Mouse (Mus musculus): Measurements from ENCODE around the gene Ssmem1. TPM values are rescaled to one million over a fixed set of nuclear protein-coding genes. Genes with fewer than 3 reads are reported as not detected.

Ssmem1 gene
- polyA plus RNA-seq, 1 experiment from 2014 or later: 0.36 TPM

DNA sequence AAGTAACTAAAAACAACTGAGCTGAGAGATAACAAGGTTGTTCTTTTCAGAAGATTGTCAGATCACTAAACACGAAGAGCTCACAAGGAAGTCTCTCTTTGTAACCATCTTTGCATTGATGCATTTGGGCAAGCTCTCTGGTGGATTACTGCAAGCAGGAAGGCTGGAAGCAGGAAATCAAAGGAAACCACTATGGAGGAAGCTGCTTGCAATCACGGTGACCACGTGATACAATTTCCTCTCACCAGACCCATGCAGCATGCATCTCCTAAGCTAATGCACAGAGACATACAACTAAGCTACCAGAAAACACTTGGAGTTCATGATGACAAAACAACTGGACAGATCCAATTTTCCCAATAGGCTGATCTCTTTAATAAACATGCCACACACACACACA lies 10.6 kb upstream of the Ssmem1 start:
- peaks cover 6% of the 10 kb centered on the region; the same call in 1 of the 2 replicates for H3K36me3 ChIP-seq (replicated peaks; ENCODE audit: control insufficient read depth, insufficient read depth, low read depth, low read length)
- no peaks in the 10 kb centered on the region for H3K9me3 ChIP-seq (replicated peaks; ENCODE audit: control insufficient read depth, low read length)
- WGBS: 73% methylated on average over 3 of the region's 3 CpGs
- no peaks in the 10 kb centered on the region for H3K27me3 ChIP-seq (ENCODE audit: control insufficient read depth, insufficient read depth, low read length)
- no peak for ATAC-seq (replicated peaks; ENCODE audit: insufficient number of reproducible peaks, low FRiP score, low TSS enrichment, low read depth)
- H3K9ac ChIP-seq (replicated peaks; ENCODE audit: low read length): no peak overlapping the region
- H3K4me1 ChIP-seq (ENCODE audit: control insufficient read depth, insufficient read depth, low read length): no peaks in the 10 kb centered on the region
- DNase-seq (ENCODE audit: low spot score): no peak
- H3K27ac ChIP-seq (replicated peaks; ENCODE audit: low read depth, low read length): no peak overlapping the region
- H3K4me2 ChIP-seq (ENCODE audit: low read depth, low read length): no peak overlapping the region
- H3K4me3 ChIP-seq (ENCODE audit: low read depth, low read length): no peak overlapping the region

DNA sequence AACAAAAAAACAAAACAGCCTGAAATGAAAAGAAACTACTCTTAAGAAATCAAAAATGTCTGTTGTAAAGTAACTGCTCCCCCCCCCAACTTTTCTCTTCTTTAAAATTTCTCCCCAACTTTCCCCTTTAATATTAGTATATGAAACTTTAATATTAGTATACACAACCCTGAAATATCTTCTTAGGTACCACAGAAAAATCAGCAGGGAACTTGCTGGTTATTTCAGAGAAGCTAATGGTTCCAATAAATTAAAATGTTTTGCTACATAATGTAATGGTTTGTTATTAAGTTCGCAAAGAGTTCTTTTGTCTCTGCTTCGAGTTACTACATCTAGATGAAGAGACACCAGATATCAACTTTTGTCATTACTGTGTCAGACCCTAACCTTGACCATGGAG lies 825 bp upstream of the Ssmem1 start:
- WGBS: 8% methylated on average over 2 of the region's 2 CpGs
- Histone ChIP-seq H3K9me3 (replicated peaks; ENCODE audit: control insufficient read depth, low read length) (no peaks in the 10 kb centered on the region), H3K36me3 (replicated peaks; ENCODE audit: control insufficient read depth, insufficient read depth, low read depth, low read length) (no peaks in the 10 kb centered on the region), H3K4me3 (ENCODE audit: low read depth, low read length) (peak overlapping the region; percentile 39), H3K27ac (replicated peaks; ENCODE audit: low read depth, low read length) (peak overlapping the region; percentile 96), H3K9ac (replicated peaks; ENCODE audit: low read length) (peak overlapping the region; percentile 87), H3K4me1 (ENCODE audit: control insufficient read depth, insufficient read depth, low read length) (no peaks in the 10 kb centered on the region), H3K4me2 (ENCODE audit: low read depth, low read length) (peak overlapping the region; percentile 40), H3K27me3 (ENCODE audit: control insufficient read depth, insufficient read depth, low read length) (no peaks in the 10 kb centered on the region)
- no peak for DNase-seq (ENCODE audit: low spot score)
- ATAC-seq (replicated peaks; ENCODE audit: insufficient number of reproducible peaks, low FRiP score, low TSS enrichment, low read depth): no peak

DNA sequence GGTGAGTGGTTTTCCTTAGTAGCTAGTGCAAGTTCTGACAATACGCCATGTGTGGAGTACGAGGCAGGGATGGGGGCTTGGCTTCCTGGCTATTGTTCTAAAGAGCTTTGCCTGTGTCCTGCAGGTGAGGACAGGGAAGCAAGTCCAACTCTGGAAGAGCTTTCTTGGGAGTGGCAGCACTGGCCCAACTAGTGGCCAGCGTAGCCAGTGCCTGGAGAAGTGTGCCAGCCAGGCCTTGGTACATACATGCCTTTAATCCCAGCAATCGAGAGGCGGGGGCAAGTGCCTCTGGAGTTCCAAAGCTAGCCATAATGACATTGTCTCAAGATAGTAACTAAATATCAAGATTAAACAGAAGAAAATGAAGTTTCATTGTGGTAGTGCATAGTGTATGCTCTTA lies 642 bp downstream of the Ssmem1 start:
- Histone ChIP-seq H3K4me1 (ENCODE audit: control insufficient read depth, insufficient read depth, low read length) (no peaks in the 10 kb centered on the region), H3K4me2 (ENCODE audit: low read depth, low read length) (no peak overlapping the region), H3K4me3 (ENCODE audit: low read depth, low read length) (no peak overlapping the region), H3K9ac (replicated peaks; ENCODE audit: low read length) (peak overlapping the region; percentile 7), H3K9me3 (replicated peaks; ENCODE audit: control insufficient read depth, low read length) (no peaks in the 10 kb centered on the region), H3K27me3 (ENCODE audit: control insufficient read depth, insufficient read depth, low read length) (no peaks in the 10 kb centered on the region), H3K27ac (replicated peaks; ENCODE audit: low read depth, low read length) (peak overlapping the region; percentile 96), H3K36me3 (replicated peaks; ENCODE audit: control insufficient read depth, insufficient read depth, low read depth, low read length) (no peaks in the 10 kb centered on the region)
- ATAC-seq (replicated peaks; ENCODE audit: insufficient number of reproducible peaks, low FRiP score, low TSS enrichment, low read depth) (no peak), DNase-seq (ENCODE audit: low spot score) (no peak)
- 67% methylated on average over 5 of the region's 5 CpGs for WGBS

DNA sequence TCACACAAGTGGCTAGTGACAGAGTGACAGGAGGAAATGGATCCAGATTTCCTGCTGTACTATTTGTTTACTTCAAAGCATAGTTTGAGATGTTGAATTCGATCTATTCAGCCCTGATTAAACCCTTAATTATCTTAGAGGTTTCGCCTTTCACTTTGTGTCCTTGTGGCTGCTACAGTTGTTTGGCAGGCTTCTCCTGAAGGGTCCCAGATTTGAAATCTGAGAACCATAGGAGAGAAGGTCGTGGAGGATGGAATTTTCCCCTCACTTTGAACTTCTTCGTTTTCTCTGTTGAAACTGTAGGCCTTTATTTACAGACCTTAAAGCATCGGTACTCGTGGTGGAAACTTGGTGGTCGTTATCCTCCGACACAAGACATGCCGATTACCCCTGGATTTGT lies 4.6 kb downstream of the Ssmem1 start:
- H3K4me3 ChIP-seq (ENCODE audit: low read depth, low read length): no peak overlapping the region
- no peak overlapping the region for H3K9ac ChIP-seq (replicated peaks; ENCODE audit: low read length)
- 6% methylated on average over 9 of the region's 9 CpGs for WGBS
- no peaks in the 10 kb centered on the region for H3K27me3 ChIP-seq (ENCODE audit: control insufficient read depth, insufficient read depth, low read length)
- H3K36me3 ChIP-seq (replicated peaks; ENCODE audit: control insufficient read depth, insufficient read depth, low read depth, low read length): no peaks in the 10 kb centered on the region
- no peak overlapping the region for H3K4me2 ChIP-seq (ENCODE audit: low read depth, low read length)
- DNase-seq (ENCODE audit: low spot score) (peak; percentile 81), ATAC-seq (replicated peaks; ENCODE audit: insufficient number of reproducible peaks, low FRiP score, low TSS enrichment, low read depth) (no peak)
- peak overlapping the region; percentile 71 for H3K27ac ChIP-seq (replicated peaks; ENCODE audit: low read depth, low read length)
- no peaks in the 10 kb centered on the region for H3K4me1 ChIP-seq (ENCODE audit: control insufficient read depth, insufficient read depth, low read length)
- no peaks in the 10 kb centered on the region for H3K9me3 ChIP-seq (replicated peaks; ENCODE audit: control insufficient read depth, low read length)

DNA sequence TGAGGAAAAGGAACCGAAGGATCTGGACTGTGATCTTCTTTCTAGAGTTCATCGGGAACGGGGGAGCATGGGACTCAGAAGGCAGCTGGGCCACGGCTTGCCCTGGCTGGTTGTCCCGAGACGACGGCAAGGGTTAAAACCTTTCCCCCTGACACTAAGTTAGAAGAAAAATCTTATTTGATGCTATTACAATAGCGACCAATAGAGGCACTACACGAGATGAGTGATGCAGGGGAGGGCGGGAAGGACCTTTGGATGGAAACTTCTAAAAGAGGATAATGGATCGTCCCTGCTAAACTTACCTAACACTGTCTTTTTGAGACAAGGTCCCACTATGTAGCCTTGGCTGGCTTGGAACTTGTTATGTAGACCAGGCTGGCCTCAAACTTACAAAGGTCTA lies 10.8 kb downstream of the Ssmem1 start:
- Histone ChIP-seq H3K27me3 (ENCODE audit: control insufficient read depth, insufficient read depth, low read length) (no peaks in the 10 kb centered on the region), H3K9me3 (replicated peaks; ENCODE audit: control insufficient read depth, low read length) (no peaks in the 10 kb centered on the region), H3K36me3 (replicated peaks; ENCODE audit: control insufficient read depth, insufficient read depth, low read depth, low read length) (no peaks in the 10 kb centered on the region), H3K4me3 (ENCODE audit: low read depth, low read length) (no peak overlapping the region), H3K9ac (replicated peaks; ENCODE audit: low read length) (no peak overlapping the region), H3K4me2 (ENCODE audit: low read depth, low read length) (no peak overlapping the region), H3K27ac (replicated peaks; ENCODE audit: low read depth, low read length) (no peak overlapping the region), H3K4me1 (ENCODE audit: control insufficient read depth, insufficient read depth, low read length) (no peaks in the 10 kb centered on the region; the same call in 1 of the 2 replicates)
- 65% methylated on average over 11 of the region's 11 CpGs for WGBS
- no peak for DNase-seq (ENCODE audit: low spot score)
- no peak for ATAC-seq (replicated peaks; ENCODE audit: insufficient number of reproducible peaks, low FRiP score, low TSS enrichment, low read depth)

DNA sequence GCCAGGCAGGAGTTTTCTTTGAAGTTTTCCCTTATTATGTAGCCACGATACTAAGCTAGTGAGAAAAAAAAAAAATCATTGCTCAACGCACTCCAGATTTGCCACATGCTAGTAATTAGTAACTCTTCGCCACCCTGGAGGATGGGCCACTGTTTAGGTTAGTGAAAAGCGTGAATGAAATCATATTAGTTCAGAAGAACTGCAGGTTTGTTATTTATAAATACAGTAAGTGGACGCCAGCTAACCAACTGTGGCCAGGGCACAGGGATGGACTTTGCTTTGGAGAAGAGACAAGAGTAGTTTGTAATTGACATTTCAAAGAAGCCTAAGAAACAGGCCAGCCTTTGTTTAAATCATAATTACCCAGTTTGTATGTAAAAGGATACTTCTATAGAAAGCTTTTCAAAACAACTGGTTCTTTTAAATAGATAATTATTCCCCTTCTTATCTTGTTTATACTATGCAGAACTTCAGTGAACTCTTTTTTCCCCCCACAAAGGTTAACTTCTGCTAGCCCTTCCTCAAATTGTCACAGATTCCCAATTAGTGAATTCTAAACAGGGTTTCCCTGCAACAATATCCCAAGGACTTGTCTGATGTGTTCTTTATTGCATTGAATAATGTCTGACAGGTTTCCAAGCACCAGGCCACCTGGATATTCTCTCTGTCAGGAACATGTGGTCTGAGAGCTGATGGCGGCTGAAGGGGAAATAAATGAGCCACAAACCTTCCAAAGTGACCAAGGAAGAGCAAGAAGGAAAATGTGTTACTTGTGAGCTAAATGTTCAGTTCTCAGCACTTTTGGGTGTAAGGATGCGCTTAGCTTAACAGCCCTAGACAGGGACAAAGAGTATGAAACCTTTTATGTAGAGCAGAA lies 16.0 kb downstream of the Ssmem1 start:
- Histone ChIP-seq H3K36me3 (replicated peaks; ENCODE audit: control insufficient read depth, insufficient read depth, low read depth, low read length) (no peaks in the 10 kb centered on the region), H3K27me3 (ENCODE audit: control insufficient read depth, insufficient read depth, low read length) (no peaks in the 10 kb centered on the region), H3K4me3 (ENCODE audit: low read depth, low read length) (no peak overlapping the region), H3K4me2 (ENCODE audit: low read depth, low read length) (no peak overlapping the region), H3K9me3 (replicated peaks; ENCODE audit: control insufficient read depth, low read length) (no peaks in the 10 kb centered on the region), H3K4me1 (ENCODE audit: control insufficient read depth, insufficient read depth, low read length) (peaks cover 7% of the 10 kb centered on the region; the same call in 1 of the 2 replicates), H3K9ac (replicated peaks; ENCODE audit: low read length) (no peak overlapping the region), H3K27ac (replicated peaks; ENCODE audit: low read depth, low read length) (peak overlapping the region; percentile 96)
- DNase-seq (ENCODE audit: low spot score) (peak; percentile 72), ATAC-seq (replicated peaks; ENCODE audit: insufficient number of reproducible peaks, low FRiP score, low TSS enrichment, low read depth) (no peak)
- 19% methylated on average over 7 of the region's 7 CpGs for WGBS

DNA sequence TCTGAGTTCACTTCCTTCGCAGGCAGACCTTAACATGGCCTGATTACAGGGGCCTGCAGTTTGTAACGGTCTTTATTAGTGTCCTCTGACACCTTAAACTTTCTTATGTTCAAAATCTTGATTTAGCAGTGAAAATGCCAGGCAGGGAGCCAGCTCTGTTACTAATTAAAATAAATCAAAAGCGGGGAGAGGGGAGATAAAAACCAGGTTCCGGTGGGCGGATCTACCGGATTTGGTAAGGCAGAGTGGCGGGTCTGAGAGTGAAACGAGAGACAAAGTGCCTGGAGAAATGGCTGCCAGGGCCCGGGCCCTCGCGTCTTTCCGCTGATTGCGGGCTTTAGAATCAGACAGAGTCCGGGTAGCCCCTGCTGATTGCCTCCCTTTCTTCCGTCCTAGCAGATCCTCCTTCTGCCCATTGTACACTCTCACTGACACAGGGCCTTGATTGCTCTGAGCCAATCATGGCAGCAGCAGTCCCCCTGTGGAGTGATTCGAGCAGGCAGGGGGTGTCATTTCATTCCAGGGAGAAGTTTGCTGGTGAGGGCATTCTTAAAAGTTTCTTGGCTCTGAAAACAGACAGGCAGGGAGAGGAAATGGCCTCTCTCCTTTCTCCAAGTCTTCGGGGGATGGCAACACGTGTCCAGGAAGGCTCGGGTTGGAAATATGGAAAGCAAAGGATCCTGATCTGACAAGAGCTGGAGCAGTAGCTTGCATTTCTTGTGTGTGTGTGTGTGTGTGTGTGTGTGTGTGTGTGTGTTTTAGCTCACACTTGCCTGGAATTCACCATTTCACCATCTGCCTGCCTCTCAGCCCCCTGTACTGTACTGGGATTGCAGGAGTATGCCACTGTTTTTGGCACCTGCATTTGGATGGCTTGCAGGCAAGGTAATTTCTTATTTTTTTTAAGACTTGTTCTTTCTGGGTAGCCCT lies 17.2 kb downstream of the Ssmem1 start:
- Histone ChIP-seq H3K9me3 (replicated peaks; ENCODE audit: control insufficient read depth, low read length) (no peaks in the 10 kb centered on the region), H3K27me3 (ENCODE audit: control insufficient read depth, insufficient read depth, low read length) (no peaks in the 10 kb centered on the region), H3K36me3 (replicated peaks; ENCODE audit: control insufficient read depth, insufficient read depth, low read depth, low read length) (no peaks in the 10 kb centered on the region), H3K4me3 (ENCODE audit: low read depth, low read length) (no peak overlapping the region), H3K4me2 (ENCODE audit: low read depth, low read length) (peak overlapping the region; percentile 25), H3K4me1 (ENCODE audit: control insufficient read depth, insufficient read depth, low read length) (peaks cover 7% of the 10 kb centered on the region; the same call in 1 of the 2 replicates), H3K27ac (replicated peaks; ENCODE audit: low read depth, low read length) (peak overlapping the region; percentile 96), H3K9ac (replicated peaks; ENCODE audit: low read length) (peak overlapping the region; percentile 64)
- DNase-seq (ENCODE audit: low spot score) (peak; percentile 91), ATAC-seq (replicated peaks; ENCODE audit: insufficient number of reproducible peaks, low FRiP score, low TSS enrichment, low read depth) (peak; percentile 79)
- 6% methylated on average over 19 of the region's 19 CpGs for WGBS

Data from embryonic facial prominence, embryonic 11.5 days (tissue).